Mouse (Mus musculus) forebrain, embryonic 10.5 days (tissue): ENCODE data around the gene Sys1. TPM values are rescaled to one million over a fixed set of nuclear protein-coding genes. Genes with fewer than 3 reads are reported as not detected.

Experiments
- DNase-seq: peaks from one replicate; pipeline ENCODE4 v3.0.0-alpha.2; 2017; ENCODE audit warnings: low spot score; ENCODE audit errors: extremely low spot score
- H3K27ac ChIP-seq: fragments of 300-500 bp; sonication (generic); 2 replicates; pipeline ENCODE4 v1.5.1; 2016; ENCODE audit warnings: mild to moderate bottlenecking
- H3K27me3 ChIP-seq: fragments of 300-500 bp; sonication (generic); 2 replicates; pipeline ENCODE4 v1.6.1; 2016; ENCODE audit warnings: mild to moderate bottlenecking; ENCODE audit not compliant: poor library complexity, severe bottlenecking
- H3K36me3 ChIP-seq: fragments of 300-500 bp; sonication (generic); replicated peaks from 2 replicates; pipeline ENCODE4 v1.6.1; 2016; ENCODE audit warnings: mild to moderate bottlenecking, moderate library complexity
- H3K4me1 ChIP-seq: fragments of 300-500 bp; sonication (generic); 2 replicates; pipeline ENCODE4 v1.6.1; 2016
- H3K4me3 ChIP-seq: fragments of 300-500 bp; sonication (generic); 2 replicates; pipeline ENCODE4 v1.5.1; 2016; ENCODE audit warnings: mild to moderate bottlenecking, moderate library complexity
- H3K9me3 ChIP-seq: fragments of 300-500 bp; sonication (generic); 2 replicates; pipeline ENCODE4 v1.6.1; 2016; ENCODE audit warnings: mild to moderate bottlenecking, moderate library complexity
- WGBS: fragments of 180-500 bp; shearing (Covaris S2); methylation state at CpG from one replicate; pipeline ENCODE4 v1.1.7; 2016; 5-methylcytosine and 5-hydroxymethylcytosine counted together
- polyA plus RNA-seq: library from polyadenylated mRNA; unstranded; fragments of >200 nt; fragmentation: Nextera tagmentation; extraction: Ambion mirVana; gene quantifications from 2 replicates; pipeline ENCODE4 v1.2.1, GENCODE M21; 2016

The Sys1 gene
- polyA plus RNA-seq, 1 experiment from 2014 or later, result 59.5 TPM

DNA sequence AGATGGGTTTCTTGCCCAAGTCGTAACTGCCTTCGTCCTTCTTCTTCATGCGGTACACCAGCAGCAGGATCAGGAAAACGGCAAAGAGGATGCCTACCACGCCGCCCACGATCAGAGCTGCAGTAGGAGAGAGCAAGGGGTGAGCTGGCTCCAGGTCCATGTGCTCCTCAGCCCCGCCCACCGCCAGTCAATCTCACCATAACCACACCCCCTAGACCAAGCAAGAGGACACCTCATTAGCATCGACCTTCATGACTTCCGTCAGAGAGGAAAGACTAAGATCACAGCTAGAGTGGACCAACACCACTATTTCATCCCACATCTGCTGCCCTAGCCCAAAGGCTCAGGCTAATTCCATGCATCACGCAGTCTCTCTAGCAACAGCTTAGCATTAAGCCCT lies 30.6 kb upstream of the Sys1 start:
- Histone ChIP-seq H3K4me1 (peaks cover 30% of the 10 kb centered on the region), H3K36me3 (peaks cover 24% of the 10 kb centered on the region), H3K4me3 (no peak overlapping the region), H3K27me3 (peaks cover 29% of the 10 kb centered on the region), H3K27ac (no peak overlapping the region), H3K9me3 (no peaks in the 10 kb centered on the region)
- 31% methylated on average over 12 of the region's 12 CpGs for WGBS
- DNase-seq, result no peak

DNA sequence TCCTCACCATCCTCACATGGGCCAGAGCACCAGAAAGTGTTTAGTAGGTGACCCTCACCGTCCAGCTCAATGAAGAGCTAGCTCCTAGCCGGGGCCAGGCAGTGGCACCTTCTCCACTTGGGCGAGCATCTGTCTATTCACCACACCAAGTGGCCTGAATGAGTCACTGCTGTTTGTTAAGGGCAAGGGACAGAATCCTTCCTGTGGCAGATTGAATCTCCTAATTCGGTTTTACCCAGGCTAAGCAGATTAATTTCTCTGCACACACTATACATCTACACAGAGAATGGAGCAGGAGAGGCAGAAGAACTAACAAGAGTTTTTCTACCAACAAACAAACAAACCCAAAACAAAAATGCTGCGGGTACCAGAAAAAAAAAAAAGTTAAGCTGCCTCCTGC lies 29.8 kb upstream of the Sys1 start:
- Histone ChIP-seq H3K27me3 (peaks cover 37% of the 10 kb centered on the region), H3K9me3 (no peaks in the 10 kb centered on the region), H3K4me1 (peaks cover 38% of the 10 kb centered on the region), H3K27ac (no peak overlapping the region), H3K36me3 (peaks cover 24% of the 10 kb centered on the region), H3K4me3 (no peak overlapping the region)
- DNase-seq, result no peak
- 89% methylated on average over 5 of the region's 5 CpGs for WGBS

DNA sequence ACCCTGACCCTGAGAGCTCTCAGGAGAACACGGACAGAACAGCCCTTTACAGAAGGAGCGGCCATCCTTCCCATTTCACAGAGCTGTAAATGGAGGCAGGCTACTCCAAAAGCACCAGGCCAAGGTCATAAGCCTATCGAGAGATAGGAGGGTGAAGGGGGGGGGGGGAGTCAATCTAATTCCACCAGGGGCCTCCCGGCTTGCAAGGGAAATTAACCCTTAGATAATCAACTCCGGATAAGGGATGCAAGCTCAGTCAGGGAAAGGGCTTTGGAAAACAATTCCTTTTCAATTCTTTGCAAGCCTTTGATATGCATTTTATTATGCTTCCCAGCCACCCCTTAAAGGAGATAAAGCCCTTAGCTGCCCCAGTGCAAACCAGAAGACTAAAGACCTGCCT lies 28.3 kb upstream of the Sys1 start:
- no peak for DNase-seq
- no peaks in the 10 kb centered on the region for H3K9me3 ChIP-seq
- WGBS, result 42% methylated on average over 5 of the region's 5 CpGs
- no peak overlapping the region for H3K4me3 ChIP-seq
- H3K27ac ChIP-seq, result no peak overlapping the region
- peaks cover 39% of the 10 kb centered on the region for H3K27me3 ChIP-seq
- H3K36me3 ChIP-seq, result peaks cover 23% of the 10 kb centered on the region
- H3K4me1 ChIP-seq, result peaks cover 53% of the 10 kb centered on the region

DNA sequence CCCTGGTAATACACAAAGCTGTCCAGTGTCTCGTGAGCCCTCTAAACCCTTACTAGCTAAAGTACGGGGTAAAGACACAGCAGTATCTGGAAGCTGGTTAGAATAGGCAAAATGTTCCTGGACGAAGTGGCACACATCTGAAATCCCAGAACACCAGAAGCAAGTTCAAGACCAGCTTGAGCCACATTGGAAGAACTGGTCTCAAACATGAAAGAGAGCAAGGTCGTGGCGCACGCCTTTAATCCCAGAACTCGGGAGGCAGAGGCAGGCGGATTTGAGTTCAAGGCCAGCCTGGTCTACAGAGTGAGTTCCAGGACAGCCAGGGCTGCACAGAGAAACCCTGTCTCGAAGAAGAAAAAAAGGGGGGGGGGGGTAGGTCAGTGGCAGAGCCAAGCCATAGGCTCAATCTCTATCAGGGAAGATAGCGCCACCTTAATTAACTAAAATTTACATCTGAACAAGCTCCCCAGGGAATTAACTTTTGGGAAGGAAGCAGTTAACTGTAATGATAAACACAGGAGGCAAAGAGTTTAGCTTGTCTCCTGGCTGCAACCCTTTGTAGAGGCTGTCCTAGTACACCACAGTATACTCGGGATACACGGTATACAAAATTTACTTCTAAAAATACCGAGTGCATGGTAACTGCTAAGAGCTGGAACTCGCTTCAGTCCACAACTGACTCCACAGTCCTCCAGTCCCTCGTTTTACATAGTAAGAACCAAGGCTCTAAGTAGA lies 26.7 kb upstream of the Sys1 start:
- peaks cover 39% of the 10 kb centered on the region for H3K27me3 ChIP-seq
- no peak overlapping the region for H3K4me3 ChIP-seq
- H3K27ac ChIP-seq, result no peak overlapping the region
- H3K9me3 ChIP-seq, result no peaks in the 10 kb centered on the region
- peaks cover 13% of the 10 kb centered on the region for H3K36me3 ChIP-seq
- WGBS, result 43% methylated on average over 15 of the region's 15 CpGs
- DNase-seq, result no peak
- peaks cover 60% of the 10 kb centered on the region for H3K4me1 ChIP-seq

DNA sequence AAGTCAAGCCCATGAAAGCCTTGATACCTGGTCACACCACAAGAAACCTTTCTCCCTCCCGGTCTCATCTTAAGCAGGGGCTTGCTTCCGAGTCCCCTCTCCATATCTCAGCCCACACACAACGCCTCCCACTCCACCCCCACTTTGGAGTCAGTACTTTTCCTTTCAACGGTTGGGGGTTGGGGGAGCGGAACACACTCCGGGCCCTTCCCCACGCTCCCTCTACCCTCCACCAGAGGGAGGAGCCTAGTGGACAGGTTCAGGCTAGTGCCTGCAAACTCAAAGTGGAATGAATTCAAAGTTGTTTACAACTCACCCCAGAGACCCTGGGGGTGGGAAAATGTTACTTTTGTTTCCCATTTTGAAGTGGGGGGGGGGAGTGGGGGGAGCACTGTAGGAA lies 26.1 kb upstream of the Sys1 start:
- Histone ChIP-seq H3K4me1 (peaks cover 67% of the 10 kb centered on the region), H3K36me3 (peaks cover 13% of the 10 kb centered on the region), H3K27ac (no peak overlapping the region), H3K9me3 (no peaks in the 10 kb centered on the region), H3K27me3 (peaks cover 39% of the 10 kb centered on the region), H3K4me3 (no peak overlapping the region)
- no peak for DNase-seq
- WGBS, result 10% methylated on average over 7 of the region's 7 CpGs

DNA sequence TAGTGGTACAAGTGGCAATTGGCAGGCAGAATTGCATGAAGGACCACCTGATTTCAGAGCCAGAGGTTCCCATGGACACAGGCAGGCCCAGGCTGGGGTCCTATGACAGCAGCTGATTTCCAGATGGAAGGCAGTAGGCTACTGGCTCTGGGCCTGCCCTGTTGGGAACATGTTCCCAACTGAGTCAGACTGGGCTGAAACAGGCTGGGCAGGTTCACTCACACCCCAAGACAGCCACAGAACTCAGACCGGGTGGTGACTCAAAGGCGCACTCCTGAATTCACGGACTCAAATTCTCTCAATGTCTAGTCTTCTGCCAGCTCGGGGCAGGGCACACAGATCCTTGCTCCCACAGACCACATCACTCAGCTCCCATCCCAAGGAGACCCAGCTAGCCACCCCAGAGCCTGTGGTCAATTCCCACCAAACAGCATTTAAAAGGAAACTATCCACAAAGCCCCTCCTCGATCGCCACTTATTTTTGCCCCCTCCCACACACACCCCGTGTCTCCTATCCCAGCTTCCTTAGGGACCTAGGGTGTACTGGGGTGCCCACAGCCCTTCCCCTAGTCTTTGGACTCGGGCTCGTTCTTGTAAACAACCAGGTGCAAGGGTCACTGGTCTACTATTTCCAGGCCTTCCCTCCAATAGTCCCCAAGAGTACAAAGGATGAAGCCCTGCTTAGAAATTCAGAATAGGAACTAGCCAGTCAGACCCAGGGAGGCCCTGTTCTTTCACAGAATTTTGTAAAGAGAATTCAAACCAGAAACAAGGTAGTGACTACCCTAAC lies 24.9 kb upstream of the Sys1 start:
- peak overlapping the region; percentile 68; the same call in 1 of the 2 replicates for H3K27ac ChIP-seq
- H3K4me1 ChIP-seq, result peaks cover 72% of the 10 kb centered on the region
- peaks cover 39% of the 10 kb centered on the region for H3K27me3 ChIP-seq
- peaks cover 13% of the 10 kb centered on the region for H3K36me3 ChIP-seq
- H3K4me3 ChIP-seq, result no peak overlapping the region
- WGBS, result 65% methylated on average over 9 of the region's 9 CpGs
- DNase-seq, result no peak
- no peaks in the 10 kb centered on the region for H3K9me3 ChIP-seq

DNA sequence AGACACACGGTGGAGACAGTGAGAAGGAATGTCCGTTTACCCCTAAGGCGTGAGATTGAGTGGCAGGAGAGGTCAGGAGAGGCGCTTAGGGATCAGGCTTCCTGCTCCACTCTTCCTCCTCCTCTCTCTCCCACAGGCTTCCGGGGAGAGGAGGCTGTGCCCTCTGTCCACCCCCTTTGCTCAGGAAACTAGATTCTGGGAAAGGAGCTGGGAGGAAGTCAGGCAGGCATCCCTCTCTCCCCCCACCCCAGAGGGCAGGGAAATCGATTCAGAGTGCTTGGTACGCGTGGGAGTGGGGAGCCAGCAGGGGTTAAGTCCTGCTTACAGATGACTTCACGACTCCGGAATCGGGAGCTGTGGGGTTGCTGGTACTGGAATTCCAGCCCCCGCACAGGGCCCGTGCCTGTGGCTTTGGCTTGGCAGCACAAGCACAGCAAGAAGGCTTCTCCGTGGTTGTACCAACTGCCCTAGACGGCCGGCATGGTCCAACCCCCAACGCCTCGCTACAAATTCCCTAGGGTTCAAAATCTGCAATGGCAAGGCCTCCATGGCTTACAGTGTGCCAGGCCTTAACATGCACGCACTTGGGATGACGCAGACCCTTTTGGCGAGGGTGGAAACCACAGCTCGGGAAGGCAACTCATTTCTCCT lies 24.1 kb upstream of the Sys1 start:
- H3K4me3 ChIP-seq, result no peak overlapping the region
- DNase-seq, result no peak
- H3K9me3 ChIP-seq, result no peaks in the 10 kb centered on the region
- peak overlapping the region; percentile 68; the same call in 1 of the 2 replicates for H3K27ac ChIP-seq
- peaks cover 39% of the 10 kb centered on the region for H3K27me3 ChIP-seq
- WGBS, result 37% methylated on average over 22 of the region's 22 CpGs
- H3K4me1 ChIP-seq, result peaks cover 80% of the 10 kb centered on the region
- H3K36me3 ChIP-seq, result peaks cover 13% of the 10 kb centered on the region

DNA sequence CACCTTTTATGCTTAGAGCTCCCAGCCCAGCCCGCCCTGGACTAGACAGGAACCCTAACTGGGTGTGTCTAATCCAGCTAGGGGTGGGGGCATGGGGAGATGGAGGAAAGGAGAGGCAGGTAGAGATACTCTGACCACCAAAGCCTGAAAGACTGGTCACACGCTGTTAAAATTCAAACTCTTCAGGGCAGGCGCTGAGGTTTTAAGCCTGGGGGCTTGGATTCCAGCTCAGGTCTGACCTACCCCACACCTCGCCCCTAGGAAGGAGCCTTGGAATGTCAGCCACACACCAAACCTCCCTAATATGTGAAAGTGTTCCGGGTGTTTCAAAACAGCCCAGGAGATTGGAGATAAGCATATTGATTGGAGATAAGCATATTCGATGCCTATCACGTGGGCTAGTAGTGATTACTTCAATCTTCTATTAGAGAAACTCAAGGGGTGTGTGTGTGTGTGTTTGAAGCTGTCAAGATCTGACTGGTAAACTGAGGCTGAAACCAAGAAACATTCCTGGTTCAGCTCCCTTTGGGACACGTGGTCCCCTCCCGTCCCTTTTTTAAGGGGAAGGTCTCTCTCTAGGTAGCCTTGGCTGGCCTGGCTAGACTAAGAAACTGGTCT lies 23.4 kb upstream of the Sys1 start:
- peaks cover 6% of the 10 kb centered on the region; the same call in 1 of the 2 replicates for H3K36me3 ChIP-seq
- H3K4me1 ChIP-seq, result peaks cover 84% of the 10 kb centered on the region
- H3K9me3 ChIP-seq, result no peaks in the 10 kb centered on the region
- peak overlapping the region; percentile 68; the same call in 1 of the 2 replicates for H3K27ac ChIP-seq
- H3K4me3 ChIP-seq, result no peak overlapping the region
- H3K27me3 ChIP-seq, result peaks cover 38% of the 10 kb centered on the region
- WGBS, result 79% methylated on average over 9 of the region's 9 CpGs
- no peak for DNase-seq

DNA sequence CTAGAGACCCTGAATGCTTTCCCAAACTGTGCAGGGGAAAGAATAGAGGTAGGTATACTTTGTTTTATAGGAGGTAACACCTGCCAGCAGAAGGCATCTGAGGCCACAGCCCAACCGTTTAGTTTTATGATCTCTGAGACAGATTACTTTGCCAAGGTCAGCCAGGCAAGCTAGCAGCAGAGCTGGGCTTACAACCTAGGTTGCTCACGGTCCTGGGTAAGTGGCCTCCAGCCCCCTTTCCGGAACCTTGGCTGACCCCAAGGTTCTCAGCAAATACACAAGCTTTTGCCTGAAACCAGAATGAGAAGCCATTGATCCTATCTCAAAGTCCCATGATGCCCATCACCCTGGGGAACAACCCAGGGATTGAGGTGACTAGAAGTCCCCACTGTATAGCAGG lies 22.1 kb upstream of the Sys1 start:
- H3K9me3 ChIP-seq, result no peaks in the 10 kb centered on the region
- peaks cover 77% of the 10 kb centered on the region for H3K4me1 ChIP-seq
- WGBS, result 92% methylated on average over 3 of the region's 3 CpGs

DNA sequence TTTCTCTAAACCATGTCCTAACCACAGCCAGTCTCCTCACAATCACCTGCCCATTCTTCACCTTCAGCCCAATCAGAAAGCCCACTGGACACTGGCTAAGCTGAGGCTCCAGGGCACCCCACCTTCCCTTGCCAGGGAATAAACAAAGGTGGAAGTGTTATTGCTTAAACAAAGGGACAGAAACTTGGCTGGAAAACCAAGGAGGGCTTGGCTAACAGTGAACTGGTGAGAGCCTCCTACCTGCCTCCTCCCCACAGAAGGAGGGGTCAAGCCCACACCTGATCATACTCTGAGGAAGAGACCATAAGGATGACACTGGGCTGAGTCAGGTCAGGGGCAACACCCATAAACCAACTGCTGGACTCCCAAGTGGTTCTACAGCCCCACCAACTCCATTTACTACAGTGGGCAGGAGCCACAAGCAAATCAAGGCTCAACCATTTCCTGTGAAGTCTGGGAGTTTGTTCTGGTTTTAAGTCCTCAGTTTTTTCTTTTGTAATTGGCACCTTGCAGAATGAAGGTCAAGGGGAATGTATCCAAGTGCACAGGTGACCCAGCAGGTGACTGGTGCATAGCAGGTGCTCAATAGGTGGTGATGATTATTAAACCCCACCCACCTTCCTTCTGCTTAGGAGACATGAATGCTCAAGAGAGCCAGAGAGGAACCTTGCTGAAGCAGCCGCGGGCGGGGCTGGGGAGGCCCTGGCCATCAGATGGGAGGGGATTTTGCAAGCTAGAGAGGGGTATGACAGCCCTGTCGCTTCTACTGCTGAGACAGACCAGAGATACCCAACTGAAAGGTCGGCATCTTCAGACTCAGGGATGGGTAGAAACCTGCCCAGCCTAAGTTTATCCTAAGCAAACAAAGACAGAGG lies 21.3 kb upstream of the Sys1 start:
- H3K9me3 ChIP-seq, result no peaks in the 10 kb centered on the region
- peaks cover 21% of the 10 kb centered on the region for H3K27me3 ChIP-seq
- H3K36me3 ChIP-seq, result no peaks in the 10 kb centered on the region; the same call in 1 of the 2 replicates
- H3K4me3 ChIP-seq, result no peak overlapping the region
- peak overlapping the region; percentile 15; the same call in 1 of the 2 replicates for H3K27ac ChIP-seq
- WGBS, result 54% methylated on average over 5 of the region's 5 CpGs
- H3K4me1 ChIP-seq, result peaks cover 78% of the 10 kb centered on the region
- DNase-seq, result no peak

More for the DNA sequence above, 22.1 kb upstream of the Sys1 start:
- no peak overlapping the region for H3K27ac ChIP-seq
- no peaks in the 10 kb centered on the region for H3K36me3 ChIP-seq
- peaks cover 25% of the 10 kb centered on the region for H3K27me3 ChIP-seq
- no peak overlapping the region for H3K4me3 ChIP-seq
- DNase-seq, result no peak

DNA sequence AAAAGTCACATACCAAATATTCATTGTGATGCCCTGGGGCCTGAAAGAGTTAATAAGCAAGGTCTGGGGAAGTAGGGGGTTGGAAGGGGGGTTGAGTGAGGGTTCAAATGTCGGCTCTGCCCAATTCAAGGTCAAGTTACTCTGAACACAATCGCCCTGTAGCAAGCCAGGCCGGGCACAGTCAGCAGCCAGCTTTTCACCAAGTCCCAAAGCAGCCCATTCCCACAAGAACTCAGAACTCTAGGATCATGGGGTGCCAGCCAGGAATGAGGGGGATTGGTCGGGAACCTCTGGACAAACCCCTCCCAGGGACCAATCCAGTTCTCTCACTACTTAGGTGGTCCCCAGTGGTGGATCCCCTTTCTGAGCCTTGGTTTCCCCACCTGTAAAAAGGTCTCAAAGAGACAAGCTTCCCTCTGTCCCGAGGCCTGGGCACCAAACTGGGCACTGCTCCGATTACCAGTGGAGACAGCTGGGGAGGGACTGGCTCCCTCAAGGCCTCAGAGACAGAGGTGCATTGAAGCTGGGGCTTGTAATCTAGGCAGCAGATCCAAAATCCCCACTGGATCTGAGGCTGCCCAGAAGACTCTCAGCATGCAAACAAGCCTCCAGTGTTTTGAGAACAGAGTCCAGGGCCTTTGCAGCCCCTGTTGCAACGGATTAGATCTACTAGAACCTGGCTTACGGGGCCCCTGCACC lies 20.4 kb upstream of the Sys1 start:
- no peak for DNase-seq
- peak overlapping the region; percentile 59 for H3K27ac ChIP-seq
- 18% methylated on average over 8 of the region's 8 CpGs for WGBS
- H3K4me3 ChIP-seq, result no peak overlapping the region
- peaks cover 21% of the 10 kb centered on the region for H3K27me3 ChIP-seq
- H3K9me3 ChIP-seq, result no peaks in the 10 kb centered on the region
- no peaks in the 10 kb centered on the region; the same call in 1 of the 2 replicates for H3K36me3 ChIP-seq
- peaks cover 77% of the 10 kb centered on the region for H3K4me1 ChIP-seq
